Mouse (Mus musculus) adipocyte (in vitro differentiated cells): ENCODE measurements around the gene Tmem178b.
A peak's percentile ranks its signal among the peaks of the same experiment; 100 is the strongest.

Source experiments
- DNase-seq: peaks from one replicate; pipeline ENCODE4 v3.0.0-alpha.2; 2016; ENCODE audit warnings: low spot score

The Tmem178b gene

DNA sequence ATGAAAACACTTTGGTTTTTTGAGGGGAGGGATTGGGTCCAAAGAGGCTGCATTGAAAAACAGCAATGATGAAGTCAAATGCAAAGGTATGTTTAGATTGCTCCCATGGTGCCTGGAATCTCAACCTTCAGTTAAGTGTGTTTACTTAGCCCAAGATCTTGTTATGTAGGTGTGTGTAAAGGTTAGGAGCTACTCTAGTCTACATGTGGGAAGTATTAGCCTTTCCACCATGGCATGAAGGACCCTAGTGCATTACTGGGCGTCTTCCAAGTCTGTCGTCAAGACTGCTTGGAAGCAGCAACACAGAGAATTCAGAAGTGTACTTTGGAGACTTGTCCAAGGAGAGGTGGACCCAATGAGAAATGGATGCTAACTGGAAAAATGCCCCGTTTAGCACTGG lies 205.3 kb downstream of the Tmem178b start:
- no peak for DNase-seq

DNA sequence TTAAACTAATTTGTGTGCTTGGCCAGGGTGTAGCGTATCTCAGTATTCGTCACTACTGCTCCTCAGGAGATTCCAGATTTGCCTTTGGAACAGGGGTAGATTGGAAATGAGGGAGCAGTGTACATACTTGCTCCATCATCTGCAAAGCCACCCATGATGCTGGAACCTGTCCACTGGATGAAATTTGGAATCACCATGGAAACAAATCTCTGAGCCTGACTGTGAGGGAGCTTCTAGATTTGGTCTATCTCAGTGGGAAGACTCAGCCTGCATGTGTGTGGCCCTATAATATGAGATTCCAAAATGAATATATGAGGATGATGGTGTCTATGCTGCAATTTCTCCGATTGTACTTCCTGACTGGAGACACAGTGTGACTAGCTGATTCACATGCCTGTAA lies 210.7 kb downstream of the Tmem178b start:
- DNase-seq: no peak

DNA sequence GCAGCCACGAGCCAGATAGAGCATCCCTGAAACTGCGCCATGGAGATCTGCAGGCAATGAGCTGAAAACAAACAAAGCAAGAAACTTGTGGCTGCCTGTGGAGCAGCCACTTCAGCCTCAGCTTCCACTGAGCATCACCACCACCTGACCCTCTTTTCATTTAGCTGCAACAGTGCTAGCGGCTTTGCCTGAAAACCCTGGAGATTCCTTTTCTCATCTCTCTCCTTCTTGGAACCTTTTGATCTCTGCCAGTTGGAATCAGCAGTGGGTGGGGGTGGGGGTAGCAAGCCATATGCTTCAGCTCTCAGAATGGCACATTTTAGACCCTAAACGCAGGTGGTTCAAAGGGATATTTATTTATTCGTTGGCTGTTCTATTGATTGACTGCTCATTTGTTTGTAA lies 218.2 kb downstream of the Tmem178b start:
- DNase-seq: no peak

DNA sequence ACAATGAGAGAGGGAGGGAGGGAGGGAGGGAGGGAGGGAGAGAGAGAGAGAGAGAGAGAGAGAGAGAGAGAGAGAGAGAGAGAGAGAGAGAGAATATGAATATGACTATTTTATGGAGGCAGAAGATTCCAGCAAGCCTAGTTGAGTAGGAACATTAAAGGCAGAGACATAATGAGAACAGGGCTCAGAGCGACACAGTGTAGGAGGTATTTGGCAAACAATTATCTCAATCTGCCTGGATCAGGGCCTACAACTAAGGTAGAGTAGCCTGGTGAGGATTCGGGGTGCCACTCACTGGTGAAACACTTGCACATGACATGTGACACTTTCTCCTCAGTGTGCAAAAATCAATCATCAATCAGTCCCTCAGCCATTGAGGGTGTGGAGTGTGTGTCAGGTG lies 225.4 kb downstream of the Tmem178b start:
- DNase-seq: no peak

DNA sequence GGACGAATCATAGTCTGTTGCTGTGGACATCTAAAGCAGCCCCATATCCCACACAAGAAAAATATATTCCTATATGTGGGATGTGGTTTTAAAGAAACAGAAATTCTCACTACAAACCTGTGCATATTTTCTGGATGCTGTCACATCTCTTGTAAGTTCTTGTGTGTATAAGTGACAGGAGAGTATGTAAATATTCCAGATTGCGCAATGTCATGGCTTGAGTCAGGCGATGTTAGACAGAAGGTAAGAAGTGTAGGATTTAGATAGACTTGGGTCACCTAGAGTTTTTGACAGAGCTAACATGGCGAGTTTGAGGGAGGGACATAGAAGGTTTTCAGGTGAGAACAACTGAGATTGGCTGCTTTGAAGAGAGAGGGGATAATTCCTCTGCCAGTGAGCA lies 228.7 kb downstream of the Tmem178b start:
- no peak for DNase-seq

DNA sequence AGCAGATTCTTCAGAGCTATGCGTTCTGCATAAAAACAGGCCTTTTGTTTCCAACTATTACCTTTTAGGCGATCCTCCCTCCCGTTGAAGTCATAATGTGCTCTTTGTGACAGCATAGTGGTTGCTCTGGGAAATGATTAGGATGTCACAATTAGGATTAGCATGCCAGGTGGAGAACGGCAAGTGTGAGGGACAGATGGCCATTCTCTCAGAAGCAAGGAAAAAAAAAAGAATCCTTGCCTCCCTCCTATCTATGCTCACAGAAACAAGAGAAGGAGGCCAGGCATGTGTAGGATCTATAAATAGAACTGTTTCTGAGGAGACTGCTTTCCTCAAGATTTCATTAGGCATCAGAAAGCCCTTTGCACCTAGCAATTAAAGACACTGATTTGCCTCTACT lies 229.8 kb downstream of the Tmem178b start:
- no peak for DNase-seq

DNA sequence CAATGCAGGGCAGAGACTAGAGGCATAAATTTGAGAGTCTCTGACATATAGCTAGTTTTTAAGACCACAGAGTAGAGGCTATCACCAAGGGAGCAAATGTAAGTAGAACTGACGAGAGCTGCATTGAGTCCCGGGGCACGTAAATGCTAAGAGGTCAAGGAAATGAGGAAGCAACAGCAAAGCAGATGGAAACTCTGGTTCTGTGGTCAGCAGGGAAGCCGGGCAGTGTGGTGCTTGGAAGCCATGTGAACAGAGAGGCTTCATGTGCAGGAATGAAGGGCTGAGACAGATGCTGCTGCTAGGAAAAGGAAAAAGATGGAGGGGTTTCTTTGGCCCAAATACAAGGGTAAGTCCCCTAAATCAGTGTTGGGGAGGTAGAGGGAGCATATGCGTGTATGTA lies 237.0 kb downstream of the Tmem178b start:
- no peak for DNase-seq

DNA sequence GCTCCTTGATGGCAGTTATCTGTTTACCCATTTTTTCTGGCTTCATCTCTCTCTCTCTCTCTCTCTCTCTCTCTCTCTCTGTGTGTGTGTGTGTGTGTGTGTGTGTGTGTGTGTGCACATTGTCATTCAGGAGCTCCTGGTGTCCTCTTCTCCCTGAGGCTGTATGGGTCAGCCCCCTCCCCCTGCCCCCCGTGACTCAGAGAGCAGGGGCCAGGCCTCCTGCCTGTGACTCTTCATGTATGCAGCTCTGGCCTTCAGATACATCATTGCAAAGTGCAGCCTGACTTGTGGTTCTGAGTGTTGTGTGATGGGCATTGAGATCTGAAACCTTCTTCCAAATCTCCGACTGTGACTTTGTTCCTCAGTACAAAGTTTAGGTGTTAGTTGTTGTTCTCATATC lies 237.7 kb downstream of the Tmem178b start:
- no peak for DNase-seq

DNA sequence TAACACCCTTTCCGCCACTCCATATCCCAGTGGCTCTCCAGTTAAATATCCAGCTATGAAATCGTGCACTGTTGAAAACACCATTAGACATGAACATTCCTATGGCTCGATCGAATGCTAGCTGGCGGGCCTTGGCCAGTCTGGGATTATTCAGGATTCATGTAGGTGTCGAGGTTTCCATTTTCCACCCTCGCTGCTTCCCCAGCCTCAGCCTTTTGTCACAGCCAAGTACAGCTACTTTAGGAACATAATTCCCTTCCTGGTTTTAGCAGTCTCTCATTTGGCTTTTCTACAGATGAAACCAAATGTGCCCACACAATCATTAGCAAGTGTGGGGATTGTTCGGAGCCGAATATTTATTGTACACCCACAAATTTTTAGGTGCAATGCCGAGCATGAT lies 239.4 kb downstream of the Tmem178b start:
- DNase-seq: no peak

DNA sequence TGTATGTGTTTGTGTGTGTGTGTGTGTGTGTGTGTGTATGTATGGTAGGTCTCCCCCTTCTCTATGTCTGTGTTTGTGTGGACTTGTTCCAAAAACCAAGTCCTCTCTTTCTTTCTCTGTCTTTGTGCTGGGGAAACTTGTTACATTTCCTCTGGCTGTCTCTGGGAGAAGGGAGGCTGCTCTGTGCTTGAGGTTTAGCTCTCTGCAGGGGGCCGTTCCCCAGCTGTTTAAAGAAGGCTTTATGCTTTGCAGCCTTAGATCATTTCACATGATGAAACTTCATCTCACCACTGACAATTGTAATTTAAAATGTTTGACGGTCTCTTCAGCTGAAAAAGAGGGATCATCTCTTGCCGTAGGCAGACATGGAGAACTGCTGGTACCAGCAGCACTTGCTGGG lies 243.2 kb downstream of the Tmem178b start:
- no peak for DNase-seq

DNA sequence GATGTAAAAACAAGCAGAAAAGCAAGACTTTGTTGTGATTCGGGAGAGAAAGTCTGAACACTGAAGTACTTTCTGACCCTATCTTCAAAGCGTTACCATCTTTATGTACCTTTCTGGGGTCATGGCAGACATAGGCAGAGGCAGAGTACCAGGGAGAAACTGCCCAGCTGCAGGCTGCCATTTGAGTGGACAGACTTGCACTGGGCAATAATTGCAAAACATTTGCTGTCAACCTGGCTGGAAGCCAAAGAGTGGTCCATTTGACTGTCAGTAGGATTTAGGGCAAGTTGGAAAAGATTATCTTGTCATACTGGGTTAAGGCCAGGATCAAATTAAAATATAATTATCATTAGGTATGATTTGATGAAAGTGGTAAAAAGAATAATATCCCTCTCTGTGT lies 247.1 kb downstream of the Tmem178b start:
- no peak for DNase-seq

DNA sequence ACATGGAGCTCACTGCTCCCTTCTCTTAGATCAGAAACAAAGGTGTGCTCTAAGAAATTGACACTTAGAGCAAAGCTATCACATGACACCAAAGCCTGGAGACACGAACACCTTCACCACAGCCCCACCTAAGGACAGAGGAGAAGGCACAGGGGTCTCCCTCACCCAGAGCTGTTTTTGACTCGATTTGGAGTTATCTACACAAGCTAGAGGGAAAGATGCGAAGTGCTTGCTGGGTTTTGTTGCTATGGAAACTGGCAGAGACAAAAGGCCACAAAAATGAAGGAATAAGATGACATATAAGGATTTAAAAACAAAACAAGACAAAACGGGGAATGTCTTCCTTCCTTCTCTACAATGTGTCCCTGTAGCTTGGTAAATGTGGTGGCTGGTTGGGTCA lies 248.4 kb downstream of the Tmem178b start:
- no peak for DNase-seq

DNA sequence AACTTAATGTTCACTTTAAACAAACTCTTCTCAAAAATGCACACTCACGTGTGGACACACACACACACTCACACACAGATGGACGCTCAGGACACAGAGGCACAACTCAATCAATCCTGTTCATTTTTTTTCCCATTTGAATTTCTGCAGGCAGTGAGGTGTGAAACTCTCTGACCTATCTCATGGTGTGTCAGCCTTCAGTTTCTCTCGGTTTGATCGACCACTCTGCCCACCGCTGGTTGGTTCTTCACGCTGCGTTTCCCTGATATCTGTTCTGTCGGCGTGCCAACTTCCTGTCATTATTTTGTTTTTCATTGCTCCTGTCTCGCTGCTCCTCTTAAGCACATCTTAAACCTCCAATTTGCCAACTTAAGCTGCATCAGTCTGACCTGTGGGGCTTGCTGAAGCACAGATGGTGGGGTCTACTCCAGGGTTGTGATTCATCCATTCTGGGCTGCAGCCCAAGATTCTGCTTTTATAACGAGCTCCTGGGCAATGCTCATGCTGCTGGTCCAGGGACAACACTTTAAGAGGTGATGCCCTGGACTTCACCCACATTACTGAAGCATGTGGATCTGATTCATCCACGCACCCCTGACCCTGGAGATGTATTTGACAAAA lies 250.1 kb downstream of the Tmem178b start:
- DNase-seq: peak; percentile 8

DNA sequence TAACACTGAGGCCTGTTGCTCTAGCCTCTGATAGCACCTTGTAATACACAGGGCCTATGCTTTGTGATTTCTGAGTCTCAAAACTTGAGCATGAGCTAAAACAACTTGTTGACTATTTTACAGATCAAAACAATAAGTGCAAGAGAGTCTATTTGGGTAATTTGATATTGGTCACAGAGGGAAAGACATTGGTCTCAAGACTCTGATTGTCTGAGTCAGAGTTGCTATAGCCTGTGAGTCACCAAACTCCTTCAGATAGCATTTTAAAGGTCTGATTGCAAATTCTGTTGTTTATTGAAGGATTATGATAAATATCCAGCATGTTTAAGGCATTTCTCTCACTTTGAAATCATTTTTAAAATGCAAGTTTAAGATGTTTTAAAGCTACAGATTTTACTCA lies 250.9 kb downstream of the Tmem178b start:
- DNase-seq: no peak

DNA sequence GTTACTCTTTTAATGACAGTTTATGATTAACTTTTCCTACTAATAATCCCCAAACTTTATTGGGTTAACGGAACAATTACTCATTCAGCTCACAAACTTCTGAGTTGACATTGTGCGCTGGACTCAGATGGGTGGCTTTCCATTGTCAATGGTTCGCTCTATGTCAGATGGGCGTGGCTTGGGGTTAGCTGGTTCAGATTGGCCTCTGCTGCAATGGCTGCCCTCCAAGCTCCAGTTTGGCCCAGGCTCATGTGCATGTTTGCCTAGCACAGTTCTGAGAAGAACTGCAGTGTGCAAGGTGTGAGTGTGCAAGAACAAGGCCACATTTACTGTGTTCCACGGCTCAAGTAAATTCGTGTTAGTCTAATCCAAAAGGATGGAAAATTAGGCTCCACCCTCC lies 255.6 kb downstream of the Tmem178b start:
- no peak for DNase-seq

DNA sequence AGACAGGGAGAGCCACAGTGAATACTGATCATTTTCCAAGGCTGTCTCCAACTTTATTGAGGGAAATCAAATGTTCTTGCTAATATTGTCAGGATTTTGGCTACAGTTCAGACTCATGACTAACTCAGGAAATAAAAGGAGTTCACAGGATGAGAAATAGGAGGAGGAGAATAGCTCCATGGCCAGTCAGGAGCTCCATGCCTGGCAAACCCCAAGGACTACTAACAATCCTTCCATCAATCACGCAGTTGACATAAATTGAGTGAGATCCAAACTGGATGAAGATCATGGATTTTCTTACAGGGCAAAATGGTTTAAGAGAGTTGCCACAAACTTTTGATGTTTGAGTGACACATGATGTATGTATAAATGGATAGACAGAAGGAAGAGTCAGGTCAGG lies 258.9 kb downstream of the Tmem178b start:
- peak; percentile 57 for DNase-seq

DNA sequence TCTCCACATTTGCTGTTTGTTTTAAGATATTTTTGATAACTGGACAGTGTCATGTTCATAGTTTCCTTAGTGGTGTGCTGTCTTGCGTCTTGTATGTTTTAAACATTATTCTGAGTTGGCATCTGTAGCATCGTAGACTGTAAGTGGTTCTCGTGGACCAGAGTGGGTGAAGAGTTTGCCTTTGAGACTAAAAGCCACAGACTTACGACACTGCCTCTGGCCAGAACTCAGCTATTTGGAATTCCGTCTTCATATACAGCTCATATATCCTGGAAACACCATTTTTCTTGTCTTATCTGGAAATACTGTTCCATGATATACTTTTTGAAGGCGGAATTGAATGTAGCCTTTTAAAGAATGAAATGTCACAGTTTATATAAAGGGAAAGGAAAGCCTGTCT lies 260.4 kb downstream of the Tmem178b start:
- DNase-seq: no peak

DNA sequence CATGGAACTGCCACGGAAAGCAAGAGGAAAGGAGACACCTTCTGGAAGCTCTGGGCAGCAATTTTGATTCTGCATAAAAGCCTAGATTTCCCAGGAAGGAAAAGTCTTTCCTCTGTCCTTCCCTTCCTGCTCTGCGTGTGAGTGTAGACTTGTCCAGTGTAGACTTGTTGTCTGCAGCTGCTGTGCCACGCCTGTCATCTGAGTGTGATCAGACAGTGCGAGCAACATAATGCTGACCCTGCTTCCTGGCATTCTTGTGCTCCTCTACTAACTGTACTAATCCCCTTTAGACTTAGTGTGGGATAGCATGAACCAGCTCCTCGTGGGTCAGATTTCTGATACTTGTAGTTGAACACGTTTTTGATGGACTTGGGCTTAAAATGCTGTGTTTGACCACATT lies 262.6 kb downstream of the Tmem178b start:
- no peak for DNase-seq

DNA sequence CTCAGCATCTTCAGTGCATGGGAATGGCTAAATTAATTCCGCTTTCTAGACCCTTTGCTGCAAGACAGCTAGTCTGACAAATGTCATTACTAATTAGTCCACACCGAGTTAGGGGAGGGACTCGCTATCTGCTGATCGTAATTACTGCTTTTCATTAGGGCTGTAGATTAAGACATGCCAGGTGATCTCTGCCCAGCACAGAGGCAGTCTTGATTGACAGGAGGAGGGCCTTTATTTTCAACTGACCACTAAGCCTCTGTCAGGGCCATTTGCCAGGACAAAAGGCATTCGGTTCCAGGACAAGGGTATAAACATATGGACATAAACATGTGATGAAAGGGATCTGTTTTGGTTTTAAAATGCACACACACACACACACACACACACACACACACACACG lies 264.3 kb downstream of the Tmem178b start:
- no peak for DNase-seq

DNA sequence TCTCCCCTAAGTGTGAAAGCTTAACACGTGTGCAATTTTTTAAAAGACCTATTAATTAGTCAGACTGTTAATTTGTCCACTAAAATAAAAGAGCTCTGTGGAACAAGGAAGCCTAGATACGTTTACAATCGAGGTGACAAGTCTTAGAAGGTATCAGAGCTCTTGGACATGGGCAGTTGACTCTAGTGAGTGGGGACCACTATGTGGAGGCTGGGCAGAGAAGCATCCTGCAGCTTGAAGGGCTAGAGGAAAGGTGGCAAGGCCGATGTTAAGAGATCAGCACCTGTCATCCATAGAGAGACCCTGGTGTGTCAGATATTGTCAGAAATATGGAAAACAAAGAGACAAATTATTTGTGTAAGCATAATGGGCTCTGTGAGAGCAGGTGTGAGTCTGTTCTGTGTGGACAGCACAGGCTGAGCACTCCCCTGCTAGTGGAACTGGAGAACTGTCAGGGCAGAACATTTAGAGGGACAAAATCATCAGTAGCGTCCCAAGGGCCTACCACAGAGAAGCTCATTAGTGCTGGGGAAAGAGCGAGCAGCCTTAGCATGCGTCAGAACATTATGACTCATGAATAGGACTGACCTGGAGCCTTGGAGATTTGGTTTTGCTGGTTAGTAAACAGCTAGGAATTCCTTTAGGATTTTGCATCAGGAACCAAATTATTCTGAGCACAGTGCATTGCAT lies 264.9 kb downstream of the Tmem178b start:
- DNase-seq: no peak

DNA sequence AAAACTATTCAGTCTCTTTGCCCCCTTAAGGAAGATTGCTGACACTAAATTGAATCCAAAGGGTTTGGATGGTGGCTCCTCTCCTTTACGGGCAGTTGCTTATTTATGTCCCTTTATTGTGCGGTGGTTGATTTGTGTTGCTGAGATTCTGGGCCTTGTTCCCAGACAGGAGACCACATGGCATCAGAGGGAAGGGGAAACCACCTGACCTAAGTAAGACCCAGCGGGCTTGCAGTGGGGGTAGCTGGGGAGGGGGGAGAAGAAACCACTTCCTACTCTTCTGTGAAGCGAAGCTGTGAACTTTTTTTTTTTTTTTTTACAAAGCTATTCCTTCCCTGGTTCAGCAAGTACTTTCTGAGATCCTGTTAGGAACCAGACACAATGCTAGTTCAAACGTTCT lies 269.5 kb downstream of the Tmem178b start:
- no peak for DNase-seq

DNA sequence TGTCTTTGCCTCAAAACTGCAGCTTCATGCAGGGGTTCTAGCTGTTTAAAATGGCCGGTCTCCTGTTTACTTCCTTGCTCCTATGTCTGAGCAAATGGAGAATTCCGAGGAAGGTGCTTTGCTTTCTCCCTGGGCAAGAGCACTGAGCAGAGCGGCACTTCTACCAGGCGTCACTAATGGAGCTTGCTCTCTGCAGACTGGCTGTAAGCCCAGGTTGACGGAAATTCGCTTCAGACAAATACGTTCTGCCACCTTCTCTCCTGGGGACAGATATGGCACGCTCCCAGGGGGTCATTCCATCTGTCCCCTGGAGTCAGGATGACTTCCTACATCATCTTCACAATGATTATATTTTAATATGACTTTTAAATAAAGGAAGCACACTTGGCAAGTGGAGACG lies 271.3 kb downstream of the Tmem178b start:
- no peak for DNase-seq

DNA sequence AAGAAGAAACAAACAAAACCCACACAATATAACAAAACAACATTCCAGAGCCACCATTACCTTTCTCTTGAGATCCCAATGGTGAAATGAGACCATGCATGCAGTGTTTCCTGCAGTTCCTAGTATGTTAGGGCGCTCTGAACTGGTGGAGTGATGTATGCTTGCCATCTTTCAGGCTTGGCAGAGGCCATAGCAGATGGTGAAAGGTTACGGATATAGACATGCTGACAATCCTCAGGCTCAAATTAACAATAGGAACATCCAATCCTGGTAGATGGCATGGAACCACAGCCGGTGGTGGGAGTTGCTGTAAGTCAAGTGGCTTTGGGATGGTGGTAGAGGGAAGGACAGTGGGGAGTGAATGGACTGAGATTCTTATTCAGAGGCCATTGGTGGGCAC lies 272.5 kb downstream of the Tmem178b start:
- DNase-seq: no peak

DNA sequence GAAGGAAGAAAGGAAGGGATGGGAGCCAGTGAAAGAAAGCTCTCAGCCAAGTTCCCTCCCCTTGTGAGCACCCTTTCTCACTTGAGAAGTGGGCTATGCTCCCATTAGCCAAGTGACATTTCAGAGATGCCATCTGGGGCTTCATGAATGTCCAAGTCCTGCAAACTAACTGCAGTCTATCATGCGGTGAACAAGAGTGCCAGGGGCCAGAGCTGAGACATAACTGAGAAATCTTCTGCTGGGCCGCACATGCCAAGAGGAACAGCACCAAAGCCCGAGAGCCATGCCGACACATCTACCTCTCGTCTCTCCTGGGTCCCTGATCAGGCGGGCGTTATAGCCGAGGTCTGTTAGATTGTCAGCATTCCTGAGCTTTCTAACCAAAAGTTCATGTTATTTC lies 279.2 kb downstream of the Tmem178b start:
- DNase-seq: no peak
